Mouse (Mus musculus): ENCODE results near the gene Fcrla.
A peak's percentile ranks its signal among the peaks of the same experiment; 100 is the strongest.

Fcrla gene

GRCm38 (mm10) chr1:170929245-170929644 is 1.9 kb upstream of the Fcrla start:
- ATAC-seq (ENCODE audit: low TSS enrichment), result no peak

- no peak for ATAC-seq (ENCODE audit: low TSS enrichment)
These were observed 1.1 kb upstream of the Fcrla start for GRCm38 (mm10) chr1:170928467-170928866.

- no peak for ATAC-seq (ENCODE audit: low TSS enrichment)
These were observed 442 bp downstream of the Fcrla start for GRCm38 (mm10) chr1:170926941-170927340.

DNA sequence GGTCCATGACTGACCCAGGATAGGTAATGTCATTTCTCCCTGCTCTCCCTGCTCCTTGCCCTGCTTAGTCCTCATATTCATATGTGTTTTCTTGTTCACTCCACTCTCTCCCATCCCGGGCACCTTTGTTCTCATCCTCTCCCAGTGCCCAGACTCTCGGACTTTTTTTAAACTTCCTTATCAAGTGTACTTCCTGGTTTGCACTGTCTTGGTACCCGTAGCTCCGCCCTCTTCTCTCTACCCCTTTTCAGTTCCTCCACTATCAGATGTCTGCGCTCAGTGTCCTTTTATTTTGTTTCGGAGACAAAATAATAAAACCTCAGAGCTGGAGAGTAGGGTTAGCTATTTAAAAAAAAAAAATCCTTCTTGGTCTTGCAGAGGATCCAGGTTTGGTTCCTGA is 2.9 kb downstream of the Fcrla start:
- no peak for ATAC-seq (ENCODE audit: low TSS enrichment)

DNA sequence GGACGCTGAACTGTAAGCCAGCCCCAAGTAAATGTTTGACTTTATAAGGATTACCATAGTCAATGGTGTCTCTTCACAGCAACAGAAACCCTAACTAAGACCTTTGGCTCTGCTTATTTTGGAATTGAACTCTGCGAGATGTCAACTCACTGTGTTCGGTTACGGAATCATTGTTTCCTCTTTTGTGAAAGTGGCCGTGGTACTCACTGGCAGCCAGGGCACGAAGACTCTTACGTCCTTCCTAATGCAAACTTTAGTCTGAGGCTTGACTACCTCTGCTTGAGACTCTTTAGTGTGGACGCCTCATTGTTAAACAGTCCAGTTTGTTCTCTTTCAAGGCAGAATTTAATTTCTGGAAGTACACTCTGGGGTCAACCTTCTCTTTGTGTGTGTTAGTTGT is 8.1 kb downstream of the Fcrla start:
- no peak for ATAC-seq (ENCODE audit: low TSS enrichment)

- ATAC-seq (ENCODE audit: low TSS enrichment), result no peak
These were observed 11.7 kb downstream of the Fcrla start for GRCm38 (mm10) chr1:170915657-170916056.

- no peak for ATAC-seq (ENCODE audit: low TSS enrichment)
These were observed 14.3 kb downstream of the Fcrla start, which contains the start of gene Fcrlb for GRCm38 (mm10) chr1:170912891-170913615. TSS of gene Fcrlb (minus strand) at chr1:170912941.

- ATAC-seq (ENCODE audit: low TSS enrichment), result no peak
These were observed 15.3 kb downstream of the Fcrla start for GRCm38 (mm10) chr1:170911907-170912660.

DNA sequence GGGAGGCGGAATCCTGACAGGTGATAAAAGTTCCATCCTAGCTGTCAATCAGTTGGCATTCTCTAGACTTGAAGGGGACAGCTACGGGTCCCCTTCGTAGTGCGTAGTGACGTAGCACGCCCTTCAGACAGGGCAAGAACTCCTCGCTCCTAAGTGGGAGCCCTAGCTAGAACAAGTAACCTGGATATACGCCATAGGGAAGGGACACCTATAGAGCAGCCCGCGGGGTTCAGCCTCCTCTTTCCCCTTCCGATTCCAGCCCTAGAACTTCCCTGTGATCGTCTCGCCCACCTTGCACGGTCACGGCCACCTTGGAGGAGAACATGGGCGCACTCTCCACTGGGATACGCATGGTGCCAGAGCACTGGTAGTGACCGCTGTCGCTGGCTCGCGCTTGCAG is 19.0 kb downstream of the Fcrla start:
- ATAC-seq (ENCODE audit: low TSS enrichment), result peak; percentile 76

- ATAC-seq (ENCODE audit: low TSS enrichment), result peak; percentile 86
These were observed 19.8 kb downstream of the Fcrla start for GRCm38 (mm10) chr1:170907456-170908191.

- no peak for ATAC-seq (ENCODE audit: low TSS enrichment)
These were observed 20.3 kb downstream of the Fcrla start for GRCm38 (mm10) chr1:170907111-170907455.

DNA sequence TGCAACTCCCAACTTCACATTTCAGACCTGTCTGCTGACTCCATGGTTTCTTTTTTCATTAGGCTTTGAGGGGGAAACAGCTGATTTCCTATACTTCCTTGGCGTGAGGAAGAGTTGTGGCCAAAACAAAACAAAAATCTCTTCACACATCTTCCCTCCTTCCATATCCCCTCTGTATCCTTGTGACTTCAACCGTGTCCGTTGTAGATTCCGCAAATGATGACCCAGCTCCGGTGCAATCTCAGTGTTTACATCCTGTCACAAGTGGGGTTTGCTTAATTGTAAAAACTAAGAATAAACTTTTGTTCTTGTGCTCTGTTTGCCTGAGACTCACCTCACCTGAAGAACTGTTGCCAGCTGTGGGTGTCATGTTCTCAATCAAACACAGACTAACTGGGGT is 23.9 kb downstream of the Fcrla start:
- no peak for ATAC-seq (ENCODE audit: low TSS enrichment)

DNA sequence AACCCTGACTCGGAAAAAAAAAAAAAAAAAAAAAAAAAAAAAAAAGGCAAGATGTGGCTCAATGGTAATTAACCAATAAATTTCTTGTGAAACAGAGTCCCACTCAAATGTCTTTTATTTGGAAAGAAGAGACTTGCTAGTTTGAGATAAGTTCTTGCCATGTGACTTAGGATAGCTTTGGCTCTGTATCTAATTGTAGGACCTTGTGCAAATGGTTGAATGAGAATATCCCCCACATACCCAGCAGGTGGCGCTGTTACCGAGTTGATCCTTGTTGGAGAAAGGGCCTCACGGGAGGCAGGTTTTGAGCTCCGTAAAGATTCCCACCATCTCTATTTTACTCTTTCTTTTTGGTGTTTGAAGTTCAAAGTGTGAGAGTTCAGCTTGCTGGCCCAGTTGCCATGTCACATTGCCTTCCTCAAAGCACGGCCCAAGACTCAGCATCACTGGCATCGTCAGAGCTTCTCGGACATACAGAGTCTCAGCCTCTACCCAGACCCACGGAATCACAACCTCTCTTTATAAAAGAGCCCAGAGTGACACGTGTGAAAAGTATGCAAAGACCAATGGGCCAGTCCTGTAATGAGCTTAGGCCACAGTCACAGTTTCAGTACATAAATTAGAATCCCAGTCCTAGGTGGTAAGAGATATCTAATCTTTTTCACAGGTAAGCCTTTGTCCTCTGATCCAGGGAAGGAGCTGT is 25.7 kb downstream of the Fcrla start:
- ATAC-seq (ENCODE audit: low TSS enrichment), result peak; percentile 82

DNA sequence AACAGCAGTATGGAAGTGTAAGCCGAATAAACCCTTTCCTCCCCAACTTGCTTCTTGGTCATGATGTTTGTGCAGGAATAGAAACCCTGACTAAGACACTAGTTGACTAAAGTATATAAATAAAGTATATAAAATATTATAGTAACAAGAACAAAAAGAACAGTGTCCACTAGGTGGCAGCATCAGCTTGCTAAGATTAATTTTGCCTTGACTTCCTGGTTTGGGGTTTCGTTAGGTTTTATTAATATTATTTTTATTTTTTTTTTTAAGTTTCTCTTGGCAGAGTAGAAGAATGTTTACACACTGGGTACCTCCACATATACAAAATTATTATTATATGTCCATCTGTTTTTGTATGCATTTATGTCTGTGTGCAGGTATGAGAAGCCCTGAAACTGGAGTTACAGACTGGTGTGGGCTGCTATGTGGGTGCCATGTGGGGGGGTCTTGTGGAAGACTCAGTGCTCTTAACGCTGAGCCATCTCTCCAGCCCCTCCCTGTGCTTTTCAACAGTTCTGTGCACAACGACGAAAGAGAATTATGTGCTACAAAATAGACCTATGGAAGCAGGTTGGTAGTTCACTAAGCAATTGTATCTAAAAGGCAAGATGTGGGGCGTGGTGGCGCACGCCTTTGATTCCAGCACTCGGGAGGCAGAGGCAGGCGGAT is 26.4 kb downstream of the Fcrla start:
- no peak for ATAC-seq (ENCODE audit: low TSS enrichment)

DNA sequence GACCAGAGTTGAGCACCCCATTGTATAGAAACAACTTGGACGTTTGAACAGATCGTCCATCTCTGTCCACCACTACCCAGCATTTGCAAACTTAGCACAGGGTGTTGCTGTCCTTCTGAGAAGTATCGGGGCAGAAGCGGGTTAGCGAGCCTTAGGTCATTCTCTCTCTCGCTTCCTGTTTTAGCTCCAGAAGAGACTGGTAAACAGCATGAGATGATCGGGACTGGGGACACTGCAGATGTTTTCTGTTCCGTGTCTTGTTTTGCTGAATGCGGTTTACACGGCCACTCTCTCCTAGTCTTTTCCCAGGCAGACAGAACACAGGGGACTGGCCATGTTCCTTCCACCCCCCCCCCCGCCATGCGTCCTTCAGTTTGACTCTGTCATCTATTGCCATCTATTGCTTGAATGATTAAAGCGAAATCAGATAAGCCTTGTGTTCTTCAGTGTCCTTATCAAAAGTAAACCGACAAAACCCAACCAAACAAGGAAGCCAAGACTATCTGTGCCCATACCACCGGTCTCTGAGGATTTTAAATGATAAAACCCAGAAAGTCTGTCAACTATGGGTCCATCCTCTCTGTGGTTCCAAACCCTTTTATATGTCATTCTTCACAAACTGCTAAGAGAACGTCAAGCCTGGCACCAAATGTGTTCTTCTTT is 28.8 kb downstream of the Fcrla start:
- ATAC-seq (ENCODE audit: low TSS enrichment), result no peak

- ATAC-seq (ENCODE audit: low TSS enrichment), result no peak
These were observed 30.6 kb downstream of the Fcrla start for GRCm38 (mm10) chr1:170896651-170897281.

DNA sequence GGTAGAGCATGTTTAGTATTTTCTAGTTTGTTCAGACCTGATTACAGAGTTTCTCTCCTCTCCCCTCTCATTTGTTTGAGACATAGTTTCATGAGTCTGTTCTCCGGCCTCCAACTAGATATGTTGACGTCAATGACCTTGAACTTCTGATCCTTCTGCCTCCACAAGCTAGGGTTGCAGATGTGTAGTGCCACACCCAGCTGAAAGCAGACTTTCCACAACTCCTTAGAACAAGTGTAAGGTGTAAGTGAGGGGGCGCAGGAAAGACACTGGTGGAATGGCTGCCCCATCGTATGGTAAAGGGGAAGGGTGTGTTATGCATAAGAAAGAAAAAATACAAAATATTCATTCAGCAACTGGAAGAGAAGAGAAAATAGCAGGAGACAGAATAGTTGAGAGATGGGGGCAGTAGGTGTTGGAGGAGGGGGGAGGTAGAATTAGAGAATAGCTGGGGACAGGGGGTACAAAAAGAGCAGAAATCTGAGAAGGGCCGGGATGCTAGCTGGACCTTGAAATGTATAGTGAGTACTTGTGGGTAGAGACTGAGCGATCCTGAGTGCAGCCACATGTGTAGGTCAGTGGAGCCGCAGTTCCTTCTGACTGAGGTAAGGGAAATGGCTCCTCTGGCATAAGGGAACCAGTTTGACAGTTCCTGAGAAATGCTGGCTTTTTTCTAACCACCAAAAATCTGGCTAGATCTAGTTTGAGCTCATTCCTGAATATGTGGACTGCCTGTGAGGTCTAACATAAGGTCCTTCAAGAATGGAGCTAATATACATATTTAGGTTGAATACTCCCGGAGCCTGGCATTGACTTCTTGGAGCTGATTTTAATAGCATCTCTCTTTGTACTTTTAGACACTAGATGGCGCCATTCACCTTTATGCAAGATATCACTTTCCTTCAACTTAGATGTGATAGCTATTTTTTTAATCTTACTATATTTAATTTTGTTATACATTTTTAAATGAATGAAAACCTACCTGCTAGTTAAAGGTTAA is 32.5 kb downstream of the Fcrla start:
- ATAC-seq (ENCODE audit: low TSS enrichment), result peak; percentile 79

- no peak for ATAC-seq (ENCODE audit: low TSS enrichment)
These were observed 35.1 kb downstream of the Fcrla start for GRCm38 (mm10) chr1:170892279-170892678.

GRCm38 (mm10) chr1:170891646-170892045 is 35.7 kb downstream of the Fcrla start:
- ATAC-seq (ENCODE audit: low TSS enrichment), result no peak
